Mouse (Mus musculus) central nervous system, embryonic 11.5 days (tissue): ENCODE data around the gene Ttc28. TPM values are rescaled to one million over a fixed set of nuclear protein-coding genes. Genes with fewer than 3 reads are reported as not detected.

Experiments
- polyA plus RNA-seq: library from polyadenylated mRNA; depleted of rRNA; stranded (reverse); fragments of >200 nt; gene quantifications from 2 replicates; pipeline ENCODE4 v1.2.3, GENCODE M21; 2012; rRNA removed

Ttc28 gene
- polyA plus RNA-seq: 9.6 and 14.1 TPM in 2 replicates

DNA sequence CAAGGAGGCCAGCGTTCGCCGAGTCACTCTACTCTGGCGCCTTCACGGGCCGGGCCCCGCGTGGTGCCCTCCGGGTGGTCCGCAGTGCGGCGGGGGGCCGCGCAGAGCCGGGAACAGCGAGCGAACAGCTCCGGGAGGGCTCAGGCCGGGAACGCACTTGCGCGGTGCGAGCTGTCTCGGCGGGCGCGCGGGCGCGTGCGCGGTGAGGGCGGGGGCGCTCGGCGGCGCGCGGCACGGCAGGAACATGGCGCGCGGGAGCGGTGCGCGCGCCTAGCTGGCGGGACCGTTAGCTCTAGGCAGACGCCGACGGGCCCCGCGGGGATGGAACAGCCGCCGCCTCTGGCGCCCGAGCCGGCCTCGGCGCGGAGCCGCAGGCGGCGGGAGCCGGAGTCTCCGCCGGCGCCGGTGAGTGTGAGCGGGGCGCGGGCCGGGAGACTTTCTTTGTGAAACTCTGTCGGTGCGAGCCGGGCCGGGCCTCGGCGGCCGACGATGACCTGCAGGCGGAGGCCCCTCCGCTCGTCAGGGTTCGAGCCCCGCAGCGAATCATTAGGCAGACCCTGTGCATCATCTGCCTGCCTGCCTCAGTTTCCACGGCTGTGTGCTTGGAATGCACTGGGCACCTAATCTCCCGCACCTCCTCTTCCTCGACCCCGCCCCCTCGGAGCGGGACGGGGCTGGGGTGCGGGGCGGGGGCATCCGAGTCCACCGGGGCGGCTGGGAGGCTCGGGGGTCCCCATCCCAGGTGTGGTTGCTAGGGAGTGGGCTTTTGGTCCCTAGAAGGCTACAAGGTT, at the start of gene Ttc28:
Ttc28 (plus strand) TSS at position 220 of the 791 bp plus-strand sequence.

GRCm38 (mm10) chr5:110839678-110840365, 39.8 kb upstream of the Ttc28 start, which contains the start of the genes Hscb and Chek2:
Gene Hscb, minus strand, starts transcription at chr5:110839777.
Gene Chek2, plus strand, starts transcription at chr5:110839979.

DNA sequence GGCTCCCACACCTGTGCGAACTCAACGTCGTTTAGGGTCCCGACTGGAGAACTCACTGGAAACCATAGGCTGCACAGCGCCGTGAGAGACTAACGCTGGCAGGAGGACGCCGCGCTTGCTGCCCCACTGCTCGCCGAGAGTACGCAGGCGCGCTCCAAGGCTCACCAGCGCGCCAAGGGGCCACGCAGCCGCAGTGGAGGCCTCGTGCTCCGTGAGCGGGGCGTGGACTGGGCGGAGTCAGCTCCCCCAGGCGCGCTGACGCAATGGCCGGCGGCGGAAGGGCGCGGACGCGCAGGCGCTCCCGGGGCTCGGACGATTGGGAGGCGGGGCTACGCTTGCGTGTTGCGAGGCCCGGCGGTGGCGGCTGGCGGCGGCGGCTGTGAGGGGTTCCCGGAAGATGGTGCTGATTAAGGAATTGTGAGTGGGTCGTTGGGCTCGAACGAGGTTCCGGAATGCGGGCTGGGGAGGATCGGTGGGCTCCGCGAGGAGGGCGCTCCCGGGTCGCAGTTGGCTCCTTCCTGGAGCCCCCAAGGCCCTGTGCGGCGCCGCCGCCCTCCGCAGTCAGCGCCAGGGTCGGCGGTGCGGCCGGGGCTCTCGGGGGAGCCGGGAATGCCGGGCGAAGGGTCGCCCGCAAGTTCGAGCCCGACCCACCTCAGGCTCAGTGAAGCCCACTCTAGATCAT, 451.0 kb downstream of the Ttc28 start, which contains the start of gene Pitpnb:
Pitpnb (plus strand) TSS at position 347 of the 682 bp plus-strand sequence.

Other genes starting within 250 kb of the Ttc28 start
- 55.9 and 59.3 TPM in 2 replicates for gene Noc4l, start 226.4 kb upstream of the Ttc28 start, polyA plus RNA-seq
- gene Ddx51, start 226.4 kb upstream of the Ttc28 start, polyA plus RNA-seq: 32.6 and 71.6 TPM in 2 replicates
- gene Ep400, start 109.1 kb upstream of the Ttc28 start, polyA plus RNA-seq: 35.3 and 69.3 TPM in 2 replicates
- gene Pus1, start 99.1 kb upstream of the Ttc28 start, polyA plus RNA-seq: 30.2 and 39.8 TPM in 2 replicates
- gene Ulk1, start 69.7 kb upstream of the Ttc28 start, polyA plus RNA-seq: 55.7 and 74.2 TPM in 2 replicates
- 17.5 and 17.8 TPM in 2 replicates for gene Hscb, start 40.0 kb upstream of the Ttc28 start, polyA plus RNA-seq
- 17.5 and 24.4 TPM in 2 replicates for gene Chek2, start 39.8 kb upstream of the Ttc28 start, polyA plus RNA-seq